Mouse (Mus musculus): ENCODE measurements around the gene Enthd1. TPM values are rescaled to one million over a fixed set of nuclear protein-coding genes. Genes with fewer than 3 reads are reported as not detected.
A peak's percentile ranks its signal among the peaks of the same experiment; 100 is the strongest.

Gene Enthd1
- polyA plus RNA-seq, 1 experiment, result not detected

DNA sequence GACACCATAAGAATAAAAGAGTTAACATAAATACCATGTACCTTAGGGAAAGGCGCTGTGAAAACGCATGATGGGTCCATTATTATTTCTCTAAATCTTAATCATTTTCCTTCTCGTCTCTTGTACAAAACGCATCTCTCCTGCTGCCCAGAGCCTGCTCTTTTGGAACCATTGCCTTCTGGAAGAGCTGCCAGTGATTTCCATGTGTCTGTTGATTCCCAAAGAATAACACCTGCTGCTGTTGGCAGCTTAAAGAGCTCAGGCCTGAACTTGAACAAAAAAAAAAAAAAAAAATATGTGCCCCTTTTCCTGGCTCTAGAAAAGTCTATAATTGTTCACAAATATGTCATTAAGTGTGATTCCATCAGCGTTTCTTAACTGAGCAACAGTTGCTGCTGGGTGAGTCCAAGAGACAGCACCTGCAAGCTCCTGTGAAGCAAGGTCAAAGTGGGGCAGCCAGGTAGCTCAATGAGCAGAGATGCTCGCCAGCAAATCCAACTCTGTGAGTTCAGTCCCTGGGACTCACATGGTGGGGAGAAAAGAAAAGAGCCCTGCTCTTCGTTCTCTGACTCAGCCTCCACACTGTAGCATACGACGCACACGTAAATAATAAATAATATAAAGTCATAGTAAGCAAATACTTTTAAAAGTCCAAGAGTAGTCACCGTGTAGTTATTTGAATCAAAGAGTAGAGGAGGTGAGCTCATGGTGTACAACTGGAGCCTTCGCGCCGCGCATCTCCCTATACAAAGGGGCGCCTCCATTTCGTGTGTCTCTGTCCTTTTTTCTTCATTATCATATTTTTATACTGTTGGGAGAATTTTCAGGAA lies 9.5 kb upstream of the Enthd1 start:
- TF ChIP-seq POLR2A (IDR thresholded peaks at IDR 0.05; ENCODE audit: borderline replicate concordance, insufficient read depth, low read length) (no peak), CTCF (IDR thresholded peaks at IDR 0.05; ENCODE audit: borderline replicate concordance, insufficient read depth, low read depth, low read length) (no peak)
- Histone ChIP-seq H3K27me3 (ENCODE audit: control insufficient read depth, insufficient read depth, low read length) (no peaks in the 10 kb centered on the region; the same call in 1 of the 2 replicates), H3K4me1 (ENCODE audit: control insufficient read depth, insufficient read depth, low read length) (peaks cover 3% of the 10 kb centered on the region; the same call in 1 of the 2 replicates), H3K27ac (ENCODE audit: insufficient read depth, low read length) (no peak overlapping the region), H3K4me3 (replicated peaks; ENCODE audit: insufficient read depth, low read depth, low read length) (no peak overlapping the region)
- 68% methylated on average over 17 of the region's 17 CpGs for WGBS
- DNase-seq, result peak; percentile 26 to 72

DNA sequence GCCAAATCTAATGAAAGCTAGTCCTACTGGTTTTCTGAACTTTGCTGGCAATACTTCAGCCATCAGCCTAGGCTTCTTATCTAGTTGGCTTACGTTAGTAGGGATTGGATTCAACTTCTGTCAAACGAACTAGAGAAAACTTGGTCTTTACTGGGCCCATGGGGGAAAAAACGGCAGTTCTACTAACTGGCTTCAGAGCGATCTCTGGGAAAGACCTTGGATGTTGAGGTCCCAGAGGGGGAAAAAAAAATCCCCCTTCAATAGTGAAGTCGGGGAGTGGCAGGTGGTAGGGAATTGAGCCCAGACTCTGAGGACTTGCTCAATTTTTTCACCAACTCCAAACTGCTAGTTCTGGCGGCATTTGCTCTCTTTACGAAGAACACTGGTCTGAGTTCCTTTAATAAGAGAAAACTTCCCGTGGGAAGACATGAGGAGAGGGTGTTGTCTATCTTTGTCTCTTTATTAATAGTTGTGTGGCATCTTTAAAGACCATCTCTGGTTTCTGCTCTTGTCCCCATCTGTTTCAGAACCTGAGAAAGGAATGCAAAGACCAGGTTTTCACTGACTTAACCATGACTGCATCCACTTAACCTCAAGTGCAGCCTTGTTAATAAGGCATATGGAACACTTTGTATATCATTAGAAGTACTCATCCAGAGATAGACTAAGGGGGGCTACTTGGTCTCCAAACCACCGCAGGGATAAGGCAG lies 8.0 kb upstream of the Enthd1 start:
- WGBS, result 92% methylated on average over 9 of the region's 9 CpGs
- H3K27me3 ChIP-seq (ENCODE audit: control insufficient read depth, insufficient read depth, low read length), result no peaks in the 10 kb centered on the region
- no peak overlapping the region for H3K4me3 ChIP-seq (replicated peaks; ENCODE audit: insufficient read depth, low read depth, low read length)
- DNase-seq, result no peak
- H3K27ac ChIP-seq (ENCODE audit: insufficient read depth, low read length), result no peak overlapping the region
- H3K4me1 ChIP-seq (ENCODE audit: control insufficient read depth, insufficient read depth, low read length), result peaks cover 3% of the 10 kb centered on the region; the same call in 1 of the 2 replicates
- no peak for TF ChIP-seq POLR2A (IDR thresholded peaks at IDR 0.05; ENCODE audit: borderline replicate concordance, insufficient read depth, low read length)
- no peak for TF ChIP-seq CTCF (IDR thresholded peaks at IDR 0.05; ENCODE audit: borderline replicate concordance, insufficient read depth, low read depth, low read length)

DNA sequence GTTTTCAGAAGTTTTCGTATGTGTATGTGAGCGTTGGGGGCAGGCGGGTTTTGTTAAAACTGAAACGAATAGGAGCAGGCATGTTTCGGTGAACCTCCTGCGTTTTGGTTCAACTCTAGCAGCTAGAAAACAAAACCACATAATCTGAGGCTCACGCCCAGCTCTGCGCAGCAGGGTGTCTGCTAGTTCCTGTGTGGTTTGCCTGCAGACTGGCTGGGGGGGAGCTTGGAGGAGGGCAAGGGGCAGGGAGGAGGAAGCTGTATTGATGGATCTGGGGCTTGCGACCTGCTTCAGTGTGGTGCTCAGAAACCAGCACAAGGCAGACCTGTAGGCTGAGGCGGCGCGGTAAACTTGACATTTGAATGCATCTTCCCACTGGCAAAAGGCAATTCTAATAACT lies 7.3 kb upstream of the Enthd1 start, which contains the start of gene Grap2:
Grap2 (plus strand) TSS at position 304 of the 400 bp plus-strand sequence.
- Histone ChIP-seq H3K4me3 (replicated peaks; ENCODE audit: insufficient read depth, low read depth, low read length) (no peak within 1 kb of the TSS), H3K4me1 (ENCODE audit: control insufficient read depth, insufficient read depth, low read length) (peaks cover 3% of the 10 kb centered on the region; the same call in 1 of the 2 replicates), H3K27ac (ENCODE audit: insufficient read depth, low read length) (no peak within 1 kb of the TSS), H3K27me3 (ENCODE audit: control insufficient read depth, insufficient read depth, low read length) (no peaks in the 10 kb centered on the region)
- DNase-seq, result no peak
- WGBS, result 89% methylated on average over 12 of the region's 12 CpGs
- TF ChIP-seq POLR2A (IDR thresholded peaks at IDR 0.05; ENCODE audit: borderline replicate concordance, insufficient read depth, low read length), result no peak
- no peak for TF ChIP-seq CTCF (IDR thresholded peaks at IDR 0.05; ENCODE audit: borderline replicate concordance, insufficient read depth, low read depth, low read length)

DNA sequence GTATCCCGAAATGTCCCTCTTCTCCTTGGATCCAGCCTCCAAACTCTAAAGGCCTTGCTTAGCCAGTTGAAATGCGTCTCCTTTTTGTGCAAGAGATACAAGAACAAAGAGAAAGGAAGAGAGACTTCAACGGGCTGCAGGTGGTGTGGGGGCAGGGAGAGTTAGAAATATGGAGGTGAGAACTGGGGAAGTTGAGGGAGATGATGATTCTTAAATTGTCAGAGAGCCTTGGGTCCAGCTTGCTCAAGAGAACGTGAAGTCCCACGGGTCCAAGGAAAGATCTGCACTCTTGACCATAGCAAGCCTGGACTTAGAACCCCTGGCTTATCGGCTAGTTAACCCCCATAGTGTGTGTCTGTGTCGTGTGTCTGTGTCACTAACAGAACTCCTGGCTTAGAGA lies 6.7 kb upstream of the Enthd1 start:
- no peak overlapping the region for H3K27ac ChIP-seq (ENCODE audit: insufficient read depth, low read length)
- WGBS, result 92% methylated on average over 7 of the region's 7 CpGs
- H3K27me3 ChIP-seq (ENCODE audit: control insufficient read depth, insufficient read depth, low read length), result no peaks in the 10 kb centered on the region
- DNase-seq, result no peak
- no peak for TF ChIP-seq CTCF (IDR thresholded peaks at IDR 0.05; ENCODE audit: borderline replicate concordance, insufficient read depth, low read depth, low read length)
- H3K4me1 ChIP-seq (ENCODE audit: control insufficient read depth, insufficient read depth, low read length), result peaks cover 3% of the 10 kb centered on the region; the same call in 1 of the 2 replicates
- H3K4me3 ChIP-seq (replicated peaks; ENCODE audit: insufficient read depth, low read depth, low read length), result no peak overlapping the region

DNA sequence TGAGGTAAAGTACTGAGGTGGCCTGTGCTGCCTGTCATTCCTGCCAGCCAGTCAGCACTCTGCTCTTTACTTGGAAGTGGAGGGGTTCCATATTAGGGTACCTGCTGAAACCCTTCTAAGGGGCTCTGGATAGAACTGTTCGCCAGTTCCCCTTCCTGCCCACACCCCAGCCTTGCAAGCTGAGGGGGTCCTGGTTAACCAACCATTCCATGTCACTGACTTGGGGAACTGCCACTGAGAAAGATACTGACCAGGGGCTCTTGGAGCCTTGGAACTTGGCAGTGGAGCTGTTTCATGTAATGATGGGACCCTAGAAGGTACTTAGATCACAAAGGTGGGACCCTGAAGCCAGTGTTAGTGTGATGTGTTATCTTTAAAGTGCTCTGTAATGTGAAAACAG lies 5.3 kb upstream of the Enthd1 start:
- 100% methylated on average over 1 of the region's 1 CpGs for whole genome bisulfite sequencing
- no peak overlapping the region for H3K27ac ChIP-seq (ENCODE audit: insufficient read depth, low read length)
- TF ChIP-seq POLR2A (IDR thresholded peaks at IDR 0.05; ENCODE audit: borderline replicate concordance, insufficient read depth, low read length), result no peak
- no peak for TF ChIP-seq CTCF (IDR thresholded peaks at IDR 0.05; ENCODE audit: borderline replicate concordance, insufficient read depth, low read depth, low read length)
- H3K27me3 ChIP-seq (ENCODE audit: control insufficient read depth, insufficient read depth, low read length), result no peaks in the 10 kb centered on the region
- H3K4me1 ChIP-seq (ENCODE audit: control insufficient read depth, insufficient read depth, low read length), result no peaks in the 10 kb centered on the region; the same call in 1 of the 2 replicates
- no peak for DNase-seq
- H3K4me3 ChIP-seq (replicated peaks; ENCODE audit: insufficient read depth, low read depth, low read length), result no peak overlapping the region

DNA sequence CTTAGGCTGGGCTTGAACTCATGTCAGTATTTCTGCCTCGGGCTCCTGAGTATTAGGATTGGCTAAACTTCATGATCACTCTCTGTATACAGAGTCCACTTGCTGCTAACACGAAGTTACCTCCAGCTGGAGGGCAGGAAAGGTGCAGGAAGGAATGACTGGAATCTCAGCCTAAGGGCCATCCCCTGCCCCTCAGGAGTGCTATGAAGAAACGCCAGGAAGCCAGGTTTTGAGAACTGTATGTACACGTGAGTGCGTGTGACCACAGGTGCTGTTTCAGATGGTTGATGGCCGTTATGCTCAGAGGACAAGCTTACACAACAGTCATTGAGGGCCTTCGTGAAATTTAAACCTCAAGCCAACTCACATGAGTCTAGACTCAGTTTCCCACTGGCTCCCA lies 4.2 kb upstream of the Enthd1 start:
- WGBS, result 95% methylated on average over 7 of the region's 7 CpGs
- Histone ChIP-seq H3K27ac (ENCODE audit: insufficient read depth, low read length) (no peak overlapping the region), H3K4me1 (ENCODE audit: control insufficient read depth, insufficient read depth, low read length) (no peaks in the 10 kb centered on the region; the same call in 1 of the 2 replicates), H3K4me3 (replicated peaks; ENCODE audit: insufficient read depth, low read depth, low read length) (no peak overlapping the region), H3K27me3 (ENCODE audit: control insufficient read depth, insufficient read depth, low read length) (no peaks in the 10 kb centered on the region)
- DNase-seq, result no peak
- TF ChIP-seq POLR2A (IDR thresholded peaks at IDR 0.05; ENCODE audit: borderline replicate concordance, insufficient read depth, low read length) (no peak), CTCF (IDR thresholded peaks at IDR 0.05; ENCODE audit: borderline replicate concordance, insufficient read depth, low read depth, low read length) (no peak)

DNA sequence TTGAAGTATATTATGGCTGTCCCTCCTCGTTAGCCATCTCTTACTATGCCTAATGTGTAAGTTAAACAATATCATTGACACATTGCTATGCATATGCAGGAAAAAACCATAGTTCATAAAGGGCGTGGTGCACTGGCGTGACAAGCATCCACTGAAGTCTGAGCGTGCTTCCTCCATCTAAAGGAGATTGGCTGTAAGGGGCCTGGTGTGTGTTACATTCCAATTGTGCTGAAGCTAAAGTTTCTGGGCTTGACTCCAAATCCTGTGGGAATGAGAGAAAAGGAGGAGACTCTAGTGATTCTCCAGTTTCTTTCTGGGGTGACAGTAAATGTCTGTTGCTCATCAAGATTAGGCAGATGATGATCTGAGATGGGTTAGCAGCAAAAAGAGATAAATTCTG lies 2.8 kb upstream of the Enthd1 start:
- WGBS, result 85% methylated on average over 4 of the region's 4 CpGs
- TF ChIP-seq POLR2A (IDR thresholded peaks at IDR 0.05; ENCODE audit: borderline replicate concordance, insufficient read depth, low read length) (no peak), CTCF (IDR thresholded peaks at IDR 0.05; ENCODE audit: borderline replicate concordance, insufficient read depth, low read depth, low read length) (no peak)

More for the DNA sequence above, 2.8 kb upstream of the Enthd1 start:
- DNase-seq, result no peak
- no peaks in the 10 kb centered on the region for H3K4me1 ChIP-seq (ENCODE audit: control insufficient read depth, insufficient read depth, low read length)
- H3K27me3 ChIP-seq (ENCODE audit: control insufficient read depth, insufficient read depth, low read length), result no peaks in the 10 kb centered on the region
- no peak overlapping the region for H3K27ac ChIP-seq (ENCODE audit: insufficient read depth, low read length)
- no peak overlapping the region for H3K4me3 ChIP-seq (replicated peaks; ENCODE audit: insufficient read depth, low read depth, low read length)
